Mouse (Mus musculus) cerebellum, postnatal 36 days (tissue): ENCODE data around the gene Gcn1l1.
A peak's percentile ranks its signal among the peaks of the same experiment; 100 is the strongest.

Experiments used
- DNase-seq, 2 experiments: peaks; one replicate each; pipeline ENCODE4 v3.0.0; 2021 to 2022; ENCODE audit warnings: mixed read lengths in 2 of 2

Gcn1l1 gene

GRCm38 (mm10) chr5:115535635-115536034, 29.4 kb upstream of the Gcn1l1 start:
- DNase-seq: no peak

GRCm38 (mm10) chr5:115538017-115538692, 26.9 kb upstream of the Gcn1l1 start:
- DNase-seq: no peak

- peak; percentile 96 to 97 for DNase-seq
These were observed 26.4 kb upstream of the Gcn1l1 start for GRCm38 (mm10) chr5:115538693-115539043.

- DNase-seq: no peak
These were observed 22.2 kb upstream of the Gcn1l1 start for GRCm38 (mm10) chr5:115542635-115543384.

- peak; percentile 81 to 87 for DNase-seq
These were observed 21.4 kb upstream of the Gcn1l1 start for GRCm38 (mm10) chr5:115543509-115544253.

- no peak for DNase-seq
These were observed 20.3 kb upstream of the Gcn1l1 start for GRCm38 (mm10) chr5:115544655-115545185.

- DNase-seq: no peak
These were observed 19.4 kb upstream of the Gcn1l1 start for GRCm38 (mm10) chr5:115545636-115546035.

- DNase-seq: peak in 1 of 2 experiments; percentile 58
These were observed 18.5 kb upstream of the Gcn1l1 start for GRCm38 (mm10) chr5:115546536-115546935.

GRCm38 (mm10) chr5:115547014-115547413, 18.0 kb upstream of the Gcn1l1 start:
- no peak for DNase-seq

- DNase-seq: peak; percentile 62
These were observed 17.6 kb upstream of the Gcn1l1 start for GRCm38 (mm10) chr5:115547421-115547820.

GRCm38 (mm10) chr5:115548501-115549285, 16.4 kb upstream of the Gcn1l1 start:
- no peak for DNase-seq

- no peak for DNase-seq
These were observed 14.5 kb upstream of the Gcn1l1 start for GRCm38 (mm10) chr5:115550482-115551005.

- no peak for DNase-seq
These were observed 13.7 kb upstream of the Gcn1l1 start for GRCm38 (mm10) chr5:115551386-115551785.

GRCm38 (mm10) chr5:115551799-115552198, 13.3 kb upstream of the Gcn1l1 start:
- DNase-seq: no peak

- no peak for DNase-seq
These were observed 11.1 kb upstream of the Gcn1l1 start for GRCm38 (mm10) chr5:115553801-115554420.

GRCm38 (mm10) chr5:115554536-115555291, 10.3 kb upstream of the Gcn1l1 start:
- DNase-seq: no peak

- DNase-seq: peak; percentile 79 to 88
These were observed 8.8 kb upstream of the Gcn1l1 start for GRCm38 (mm10) chr5:115556217-115556616.

GRCm38 (mm10) chr5:115558182-115558794, 6.8 kb upstream of the Gcn1l1 start:
- no peak for DNase-seq

GRCm38 (mm10) chr5:115559237-115560101, 5.6 kb upstream of the Gcn1l1 start, which contains the start of gene Rplp0:
Gene Rplp0 (plus strand): TSS chr5:115559467.
- DNase-seq: peak; percentile 100
